Mouse (Mus musculus): ENCODE data around the gene Alox12e.
"Not testable (repeated sequence)": the region's sequence is repeated elsewhere in the genome, so short reads cannot be mapped to it uniquely, and the experiment has no call there.

Gene Alox12e

DNA sequence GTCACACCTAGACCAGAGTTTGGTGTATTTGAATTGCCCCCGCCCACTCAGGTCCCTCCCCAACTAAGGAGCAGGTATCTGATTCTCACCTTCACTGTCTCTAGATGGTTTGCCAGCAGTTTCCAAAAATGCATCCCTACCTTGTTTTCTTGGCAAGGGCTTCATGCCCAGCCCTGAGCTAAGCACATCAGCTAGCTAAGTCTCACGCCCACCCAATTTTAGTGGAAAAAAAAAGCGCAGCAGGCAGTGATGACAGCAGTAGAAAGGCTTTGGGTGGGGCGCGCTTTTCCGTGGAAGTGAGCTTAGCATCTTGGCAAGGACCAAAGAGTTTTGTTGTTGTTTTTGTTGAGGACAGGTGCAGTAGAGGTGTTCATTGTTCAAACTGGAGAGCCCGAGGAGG, at the start of gene Alox12e:
Gene Alox12e (minus strand): TSS at position 101 of the 400 bp plus-strand sequence.
- DNase-seq (ENCODE audit: low spot score in 2 of 2): no peak

DNA sequence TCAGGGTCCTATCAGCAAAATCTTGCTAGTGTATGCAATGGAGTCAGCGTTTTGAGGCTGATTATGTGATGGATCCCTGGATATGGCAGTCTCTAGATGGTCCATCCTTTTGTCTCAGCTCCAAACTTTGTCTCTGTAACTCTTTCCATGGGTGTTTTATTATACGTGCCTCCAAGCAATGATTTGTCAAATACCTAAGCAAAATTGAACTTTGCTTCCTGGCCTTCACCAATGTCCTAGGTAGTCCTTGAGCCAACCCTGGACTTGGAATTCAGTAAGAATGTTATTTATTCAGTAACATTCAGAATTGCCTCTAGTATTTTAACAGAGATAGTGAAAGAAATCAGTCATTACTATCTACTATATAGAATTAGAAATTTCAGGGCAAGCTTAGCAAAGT, 46.2 kb upstream of the Alox12e start:
- not testable (repeated sequence) for DNase-seq (ENCODE audit: low spot score in 2 of 2)

GRCm38 (mm10) chr11:70367701-70368100, 45.3 kb upstream of the Alox12e start:
- DNase-seq (ENCODE audit: low spot score in 2 of 2): not testable (repeated sequence)

- no peak for DNase-seq (ENCODE audit: low spot score in 2 of 2)
These were observed 29.4 kb upstream of the Alox12e start, which contains the start of gene Alox15 for GRCm38 (mm10) chr11:70351868-70352267. TSS of gene Alox15 (minus strand) at chr11:70352031.

DNA sequence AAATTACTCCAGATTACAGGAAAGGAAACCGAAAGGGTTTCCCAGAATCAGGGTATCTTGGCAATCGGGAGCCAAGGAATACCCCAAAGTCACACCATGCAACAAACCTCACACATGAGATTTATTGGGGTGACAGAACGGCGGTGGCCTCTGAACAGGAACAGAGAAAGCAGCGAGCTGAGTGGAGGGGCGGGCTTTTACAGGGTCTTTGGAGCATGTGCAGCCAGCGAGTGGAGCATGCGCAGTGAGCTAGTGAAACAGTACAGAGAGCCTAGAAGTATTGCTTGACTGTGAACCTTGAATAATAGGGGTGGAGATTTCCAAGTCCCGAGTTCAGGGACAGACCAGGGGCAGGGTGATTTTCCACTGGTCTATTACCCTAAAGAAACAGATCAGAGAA, 26.2 kb upstream of the Alox12e start:
- no peak for DNase-seq (ENCODE audit: low spot score in 2 of 2)

DNA sequence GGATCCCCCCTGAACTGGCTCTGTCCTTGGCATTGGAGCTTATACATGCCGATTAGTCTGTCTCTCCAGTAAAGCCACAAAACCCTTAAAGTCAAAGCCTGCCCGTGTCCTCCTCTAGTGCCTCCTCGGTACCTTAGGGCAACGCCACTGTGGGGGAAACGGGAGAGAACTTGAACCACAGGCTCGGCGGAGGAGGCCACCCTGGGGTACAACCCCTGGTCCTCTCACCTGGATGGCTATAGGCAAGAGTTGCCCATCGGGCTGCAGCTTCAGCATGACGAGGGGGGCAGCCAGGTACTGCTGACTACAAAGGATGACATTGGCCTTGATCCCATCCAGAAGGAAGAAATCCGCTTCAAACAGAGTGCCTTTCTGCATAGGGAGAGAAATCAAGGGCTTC, 25.4 kb upstream of the Alox12e start:
- DNase-seq (ENCODE audit: low spot score in 2 of 2): no peak

DNA sequence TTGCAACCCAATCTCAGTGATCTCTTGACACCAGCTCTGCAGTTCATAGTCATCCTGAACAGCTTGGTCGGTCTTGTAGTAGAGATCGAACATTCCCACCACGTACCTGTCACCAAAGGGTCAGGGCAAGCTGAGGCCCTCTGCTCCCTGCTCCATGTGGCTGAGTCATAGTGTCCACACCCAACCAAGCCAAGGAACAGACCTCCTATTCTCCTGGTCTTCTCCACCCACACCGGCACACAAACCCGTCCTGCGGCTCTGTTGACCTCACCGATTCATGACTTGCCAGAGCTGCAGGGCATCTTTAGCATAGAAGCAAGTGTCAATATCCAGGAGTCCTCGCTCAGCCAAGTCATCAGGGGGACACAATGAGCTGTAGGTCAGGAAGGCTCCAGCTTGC, 23.1 kb upstream of the Alox12e start:
- DNase-seq (ENCODE audit: low spot score in 2 of 2): no peak

- DNase-seq (ENCODE audit: low spot score in 2 of 2): no peak
These were observed 22.6 kb upstream of the Alox12e start for GRCm38 (mm10) chr11:70345061-70345460.

GRCm38 (mm10) chr11:70339481-70339880, 17.1 kb upstream of the Alox12e start:
- DNase-seq (ENCODE audit: low spot score in 2 of 2): no peak

- DNase-seq (ENCODE audit: low spot score in 2 of 2): peak; percentile 58 to 84
These were observed 12.0 kb upstream of the Alox12e start for GRCm38 (mm10) chr11:70334477-70334876.

- no peak for DNase-seq (ENCODE audit: low spot score in 2 of 2)
These were observed 2.3 kb upstream of the Alox12e start for GRCm38 (mm10) chr11:70324726-70325125.

DNA sequence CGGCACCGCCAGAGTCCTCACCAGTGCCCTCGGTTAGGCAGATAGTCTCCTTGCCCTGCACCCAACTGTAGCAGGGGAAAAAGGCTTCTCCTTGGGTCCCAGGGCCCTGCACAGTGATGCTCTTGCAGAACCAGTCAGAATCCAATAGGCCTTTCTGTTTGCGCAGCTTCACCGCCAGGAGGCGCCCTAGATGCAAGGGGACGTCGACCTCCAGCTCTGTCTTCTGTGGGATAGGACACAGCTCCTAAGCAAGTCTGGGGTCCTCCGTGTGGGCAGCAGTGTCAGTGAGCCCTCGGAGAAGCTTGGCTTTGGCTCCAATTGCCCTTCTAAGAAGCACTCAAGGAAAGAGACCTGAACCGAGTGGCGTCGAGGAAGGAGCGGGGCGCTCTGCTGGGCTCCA, 764 bp downstream of the Alox12e start:
- peak in 1 of 2 experiments; percentile 38 for DNase-seq (ENCODE audit: low spot score in 2 of 2)

DNA sequence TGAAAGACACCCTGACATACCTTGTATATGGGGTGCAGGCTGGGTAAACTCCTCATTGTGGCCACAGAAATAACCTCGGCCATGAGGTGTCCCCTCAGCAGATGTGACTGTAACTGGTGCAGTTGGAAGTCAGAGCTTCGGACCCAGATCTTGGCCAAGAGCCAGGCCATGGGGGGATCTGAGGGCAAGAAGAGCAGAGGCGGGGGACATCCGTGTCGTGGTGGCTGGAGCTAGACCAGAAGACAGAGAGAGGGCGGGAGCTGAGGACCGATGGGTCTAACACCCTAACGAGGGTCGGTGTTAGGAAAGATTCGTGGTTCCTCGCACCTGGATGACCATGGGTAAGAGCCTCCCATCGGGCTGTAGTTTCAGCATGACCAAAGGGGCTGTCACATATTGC, 2.8 kb downstream of the Alox12e start:
- no peak for DNase-seq (ENCODE audit: low spot score in 2 of 2)

GRCm38 (mm10) chr11:70313833-70314232, 8.6 kb downstream of the Alox12e start:
- no peak for DNase-seq (ENCODE audit: low spot score in 2 of 2)

DNA sequence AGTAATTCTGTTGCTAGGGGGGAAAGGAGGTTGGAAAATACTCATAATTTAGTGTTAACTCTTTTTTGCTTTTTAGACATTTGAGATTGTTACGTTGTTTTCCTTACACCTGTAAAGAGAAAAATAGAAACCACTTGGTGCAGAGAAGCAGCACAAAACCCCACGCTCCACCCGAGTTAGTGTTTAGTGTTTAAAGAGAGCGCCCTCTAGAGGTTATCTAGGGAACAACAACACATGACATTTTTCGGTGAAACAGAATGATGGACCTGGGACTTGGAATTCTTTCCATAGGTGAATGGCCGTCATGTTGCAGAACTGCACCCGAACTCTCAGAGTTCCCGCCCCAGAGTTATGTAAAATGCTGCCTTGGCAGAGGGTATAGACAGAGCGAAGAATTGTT, 13.1 kb downstream of the Alox12e start:
- DNase-seq (ENCODE audit: low spot score in 2 of 2): peak in 1 of 2 experiments; percentile 41

DNA sequence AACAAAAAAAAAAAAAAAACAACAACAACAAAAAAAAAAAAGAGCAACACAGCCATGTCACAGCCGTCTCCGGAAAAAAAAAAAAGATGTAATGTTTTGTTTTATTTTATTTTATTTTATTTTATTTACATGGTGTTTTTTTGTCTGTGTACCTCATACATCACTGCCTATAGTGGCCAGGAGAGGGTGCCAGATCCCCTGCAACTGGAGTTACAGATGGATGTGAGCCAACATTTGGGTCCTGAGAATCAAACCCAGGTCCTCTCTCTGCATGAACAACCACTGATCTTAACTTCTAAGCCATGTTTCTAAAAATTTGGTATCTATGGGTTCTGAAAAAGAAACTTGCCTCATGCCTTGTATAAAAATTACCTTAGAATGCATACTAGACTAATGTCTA, 14.1 kb downstream of the Alox12e start:
- DNase-seq (ENCODE audit: low spot score in 2 of 2): no peak

DNA sequence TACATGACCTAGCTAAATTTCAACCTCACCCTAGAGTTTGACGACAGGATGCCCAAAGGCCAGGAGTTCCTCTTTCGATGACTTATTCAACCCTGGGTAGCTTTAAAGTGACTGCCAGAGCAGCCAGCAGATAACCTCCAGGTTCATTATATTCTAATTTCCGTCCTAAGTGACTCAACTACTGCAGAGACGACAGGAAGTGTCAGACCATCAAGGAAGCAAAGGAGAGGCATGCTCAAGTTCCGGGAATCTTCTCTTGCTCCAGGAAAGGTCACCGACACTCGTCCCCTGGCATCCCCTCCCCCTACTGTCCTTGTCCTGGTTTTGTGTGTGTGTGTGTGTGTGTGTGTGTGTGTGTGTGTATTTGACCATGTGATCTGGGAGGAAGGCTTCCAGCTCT, 16.3 kb downstream of the Alox12e start:
- DNase-seq (ENCODE audit: low spot score in 2 of 2): no peak

- DNase-seq (ENCODE audit: low spot score in 2 of 2): no peak
These were observed 20.1 kb downstream of the Alox12e start for GRCm38 (mm10) chr11:70302293-70302692.

DNA sequence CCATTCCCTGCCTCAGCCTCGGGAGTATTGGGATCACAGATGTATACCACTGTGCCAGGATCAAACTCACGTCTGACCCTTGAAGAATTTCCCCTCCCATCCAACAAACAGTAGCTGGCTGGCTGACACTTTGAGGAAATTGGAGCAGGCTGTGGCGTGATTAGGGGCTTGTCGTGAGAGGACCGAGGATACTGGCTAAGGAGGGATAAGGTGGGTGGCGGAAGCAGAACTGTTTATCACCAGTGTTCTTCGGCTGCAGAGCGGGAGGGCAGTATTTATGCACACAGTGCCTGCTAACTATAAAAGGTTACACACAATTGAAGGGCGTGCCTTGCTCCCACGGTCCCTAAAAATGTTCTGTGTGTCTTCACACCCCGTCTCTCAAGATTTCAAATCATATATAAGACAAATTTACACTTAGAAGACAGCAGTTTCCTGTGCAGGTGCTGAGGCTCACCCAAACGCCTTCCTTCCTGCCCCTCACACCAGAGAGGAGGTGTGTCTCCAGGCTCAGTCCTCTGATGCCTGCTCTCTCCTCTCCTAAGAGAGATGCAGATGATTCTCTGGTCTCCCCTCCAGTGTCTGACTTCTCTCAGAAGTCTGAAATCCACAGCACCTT, 24.5 kb downstream of the Alox12e start:
- DNase-seq (ENCODE audit: low spot score in 2 of 2): no peak

DNA sequence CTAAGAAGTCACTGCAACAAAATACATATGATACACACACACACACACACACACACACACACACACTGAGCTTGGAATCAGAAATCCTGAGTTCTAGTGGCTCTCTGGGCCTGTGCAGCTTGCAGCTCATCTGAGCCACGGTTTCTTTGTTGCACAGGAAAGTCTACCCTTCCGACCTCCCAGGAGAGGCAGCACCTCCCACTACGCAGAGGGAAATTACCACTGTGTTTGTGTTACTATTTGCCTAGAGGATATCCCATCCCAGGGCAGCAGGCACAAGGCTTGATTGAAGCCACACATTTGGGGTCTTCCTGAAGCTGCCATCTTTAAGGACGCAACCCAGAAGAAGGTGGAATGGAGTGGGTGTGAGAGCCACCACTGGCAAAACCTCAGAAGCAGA, 25.0 kb downstream of the Alox12e start:
- DNase-seq (ENCODE audit: low spot score in 2 of 2): no peak

GRCm38 (mm10) chr11:70293881-70294280, 28.5 kb downstream of the Alox12e start:
- DNase-seq (ENCODE audit: low spot score in 2 of 2): peak; percentile 49 to 74

- no peak for DNase-seq (ENCODE audit: low spot score in 2 of 2)
These were observed 31.2 kb downstream of the Alox12e start for GRCm38 (mm10) chr11:70291235-70291634.

GRCm38 (mm10) chr11:70289236-70289635, 33.2 kb downstream of the Alox12e start:
- DNase-seq (ENCODE audit: low spot score in 2 of 2): peak; percentile 63 to 65

- DNase-seq (ENCODE audit: low spot score in 2 of 2): no peak
These were observed 34.3 kb downstream of the Alox12e start for GRCm38 (mm10) chr11:70288102-70288501.
